Mouse (Mus musculus) intestine, embryonic 16.5 days (tissue): Measurements from ENCODE around the gene March10. TPM values are rescaled to one million over a fixed set of nuclear protein-coding genes. Genes with fewer than 3 reads are reported as not detected.

Source experiments
- ATAC-seq: fragments of 200-750 bp; cut with Nextera tagmentation; 2 replicates; pipeline ENCODE4 v1.8.0; 2017; ENCODE audit warnings: moderate TSS enrichment, moderate library complexity
- H3K27ac ChIP-seq: fragments of 300-500 bp; sonication (generic); 2 replicates; pipeline ENCODE4 v1.5.1; 2014; ENCODE audit warnings: mild to moderate bottlenecking, low read length
- H3K27me3 ChIP-seq: fragments of 300-500 bp; sonication (generic); replicated peaks from 2 replicates; pipeline ENCODE4 v1.6.1; 2014; ENCODE audit warnings: low read length, control low read depth, mixed read lengths; ENCODE audit not compliant: control insufficient read depth, insufficient read depth
- H3K36me3 ChIP-seq: fragments of 300-500 bp; sonication (generic); 2 replicates; pipeline ENCODE4 v1.6.1; 2014; ENCODE audit warnings: low read length, control low read depth; ENCODE audit not compliant: control insufficient read depth, insufficient read depth
- H3K4me1 ChIP-seq: fragments of 300-500 bp; sonication (generic); 2 replicates; pipeline ENCODE4 v1.6.1; 2014; ENCODE audit warnings: low read length, control low read depth, mixed read lengths; ENCODE audit not compliant: control insufficient read depth, insufficient read depth
- H3K4me2 ChIP-seq: fragments of 300-500 bp; sonication (generic); 2 replicates; pipeline ENCODE4 v1.6.1; 2014; ENCODE audit warnings: low read depth, low read length, control low read depth
- H3K4me3 ChIP-seq: fragments of 300-500 bp; sonication (generic); 2 replicates; pipeline ENCODE4 v1.5.1; 2014; ENCODE audit warnings: mild to moderate bottlenecking, low read length
- H3K9ac ChIP-seq: fragments of 300-500 bp; sonication (generic); 2 replicates; pipeline ENCODE4 v1.6.1; 2014; ENCODE audit warnings: low read depth, low read length
- H3K9me3 ChIP-seq: fragments of 300-500 bp; sonication (generic); 2 replicates; pipeline ENCODE4 v1.6.1; 2016; ENCODE audit warnings: low read length, control low read depth; ENCODE audit not compliant: control insufficient read depth
- WGBS: fragments of 180-500 bp; shearing (Covaris S2); extraction: QIAGEN DNeasy Blood & Tissue Kit; methylation state at CpG from one replicate; pipeline ENCODE4 v1.1.7; 2014; 5-methylcytosine and 5-hydroxymethylcytosine counted together
- polyA plus RNA-seq: library from polyadenylated mRNA; unstranded; fragments of >200 nt; fragmentation: Nextera tagmentation; extraction: Ambion mirVana; gene quantifications from 2 replicates; pipeline ENCODE4 v1.2.1, GENCODE M21; 2015

The March10 gene
- polyA plus RNA-seq = 0.04 and 0.13 TPM in 2 replicates

GRCm38 (mm10) chr11:105456497-105456907 lies at the start of gene March10:
Gene March10, minus strand, starts transcription at chr11:105456735.
- ATAC-seq = no peak
- no peaks in the 10 kb centered on the region for H3K36me3 ChIP-seq
- WGBS = 2% methylated on average over 35 of the region's 35 CpGs
- H3K4me3 ChIP-seq = peak within 1 kb of the TSS; percentile 49
- H3K9me3 ChIP-seq = no peaks in the 10 kb centered on the region
- H3K27me3 ChIP-seq = no peaks in the 10 kb centered on the region
- H3K4me1 ChIP-seq = peaks cover 13% of the 10 kb centered on the region
- no peak within 1 kb of the TSS for H3K27ac ChIP-seq
- H3K4me2 ChIP-seq = peak within 1 kb of the TSS; percentile 77
- H3K9ac ChIP-seq = peak within 1 kb of the TSS; percentile 68

GRCm38 (mm10) chr11:105506322-105506721 lies 49.8 kb upstream of the March10 start:
- Histone ChIP-seq H3K27me3 (no peaks in the 10 kb centered on the region), H3K4me3 (no peak overlapping the region), H3K9ac (no peak overlapping the region), H3K36me3 (no peaks in the 10 kb centered on the region), H3K27ac (no peak overlapping the region), H3K4me2 (no peak overlapping the region), H3K9me3 (no peaks in the 10 kb centered on the region), H3K4me1 (peaks cover 5% of the 10 kb centered on the region; the same call in 1 of the 2 replicates)
- 82% methylated on average over 11 of the region's 11 CpGs for WGBS
- ATAC-seq = no peak

- H3K4me3 ChIP-seq = no peak overlapping the region
Measured at GRCm38 (mm10) chr11:105505038-105505437, 48.5 kb upstream of the March10 start.

GRCm38 (mm10) chr11:105502311-105502710 lies 45.8 kb upstream of the March10 start:
- no peak for ATAC-seq
- 78% methylated on average over 4 of the region's 4 CpGs for WGBS

More at GRCm38 (mm10) chr11:105505038-105505437, 48.5 kb upstream of the March10 start:
- ATAC-seq = no peak
- Histone ChIP-seq H3K9ac (no peak overlapping the region), H3K4me1 (peaks cover 5% of the 10 kb centered on the region; the same call in 1 of the 2 replicates), H3K36me3 (no peaks in the 10 kb centered on the region), H3K4me2 (no peak overlapping the region), H3K9me3 (no peaks in the 10 kb centered on the region), H3K27ac (no peak overlapping the region), H3K27me3 (no peaks in the 10 kb centered on the region)
- WGBS = 50% methylated on average over 3 of the region's 3 CpGs

GRCm38 (mm10) chr11:105497505-105497904 lies 41.0 kb upstream of the March10 start:
- Histone ChIP-seq H3K9me3 (no peaks in the 10 kb centered on the region), H3K4me3 (no peak overlapping the region), H3K27ac (no peak overlapping the region), H3K4me1 (peaks cover 4% of the 10 kb centered on the region; the same call in 1 of the 2 replicates), H3K27me3 (no peaks in the 10 kb centered on the region), H3K9ac (no peak overlapping the region), H3K36me3 (no peaks in the 10 kb centered on the region), H3K4me2 (no peak overlapping the region)
- 79% methylated on average over 6 of the region's 6 CpGs for WGBS
- no peak for ATAC-seq

More at GRCm38 (mm10) chr11:105502311-105502710, 45.8 kb upstream of the March10 start:
- no peak overlapping the region for H3K4me3 ChIP-seq
- no peaks in the 10 kb centered on the region for H3K9me3 ChIP-seq
- no peaks in the 10 kb centered on the region for H3K36me3 ChIP-seq
- H3K4me1 ChIP-seq = no peaks in the 10 kb centered on the region
- H3K9ac ChIP-seq = no peak overlapping the region
- no peak overlapping the region for H3K27ac ChIP-seq
- no peaks in the 10 kb centered on the region for H3K27me3 ChIP-seq
- no peak overlapping the region for H3K4me2 ChIP-seq

GRCm38 (mm10) chr11:105496665-105497064 lies 40.1 kb upstream of the March10 start:
- WGBS = 63% methylated on average over 7 of the region's 7 CpGs
- Histone ChIP-seq H3K27me3 (no peaks in the 10 kb centered on the region), H3K36me3 (no peaks in the 10 kb centered on the region), H3K9ac (no peak overlapping the region), H3K27ac (no peak overlapping the region), H3K4me2 (no peak overlapping the region), H3K9me3 (no peaks in the 10 kb centered on the region), H3K4me3 (no peak overlapping the region), H3K4me1 (peaks cover 4% of the 10 kb centered on the region; the same call in 1 of the 2 replicates)
- no peak for ATAC-seq

GRCm38 (mm10) chr11:105495591-105496270 lies 39.2 kb upstream of the March10 start:
- no peaks in the 10 kb centered on the region for H3K9me3 ChIP-seq
- H3K4me3 ChIP-seq = no peak overlapping the region
- H3K4me1 ChIP-seq = peaks cover 4% of the 10 kb centered on the region; the same call in 1 of the 2 replicates
- H3K36me3 ChIP-seq = no peaks in the 10 kb centered on the region
- no peak for ATAC-seq
- 68% methylated on average over 18 of the region's 18 CpGs for WGBS
- no peak overlapping the region for H3K4me2 ChIP-seq
- no peak overlapping the region for H3K9ac ChIP-seq
- no peak overlapping the region for H3K27ac ChIP-seq
- H3K27me3 ChIP-seq = no peaks in the 10 kb centered on the region

GRCm38 (mm10) chr11:105494786-105495369 lies 38.3 kb upstream of the March10 start:
- Histone ChIP-seq H3K27ac (no peak overlapping the region), H3K9me3 (no peaks in the 10 kb centered on the region), H3K27me3 (no peaks in the 10 kb centered on the region), H3K4me2 (no peak overlapping the region), H3K4me1 (peaks cover 4% of the 10 kb centered on the region; the same call in 1 of the 2 replicates), H3K36me3 (no peaks in the 10 kb centered on the region), H3K4me3 (no peak overlapping the region), H3K9ac (no peak overlapping the region)
- WGBS = 64% methylated on average over 6 of the region's 6 CpGs
- peak; percentile 97 for ATAC-seq

- no peaks in the 10 kb centered on the region for H3K36me3 ChIP-seq
- no peak overlapping the region for H3K4me2 ChIP-seq
- H3K9ac ChIP-seq = no peak overlapping the region
- H3K4me3 ChIP-seq = no peak overlapping the region
- no peak overlapping the region for H3K27ac ChIP-seq
- 64% methylated on average over 4 of the region's 4 CpGs for WGBS
- ATAC-seq = no peak
- H3K27me3 ChIP-seq = no peaks in the 10 kb centered on the region
- no peaks in the 10 kb centered on the region for H3K9me3 ChIP-seq
- H3K4me1 ChIP-seq = peaks cover 4% of the 10 kb centered on the region; the same call in 1 of the 2 replicates
Measured at GRCm38 (mm10) chr11:105492392-105492791, 35.9 kb upstream of the March10 start.
